Mouse (Mus musculus) MEL (cell line): ENCODE results near the gene Aldh1a1.

Experiments
- CHD1 ChIP-seq: IDR thresholded peaks from 2 replicates; pipeline ENCODE4 v1.6.1; 2012; ENCODE audit warnings: low read depth, mild to moderate bottlenecking, inconsistent platforms, low read length, improper control_type of control experiment
- CTCF ChIP-seq, 3 experiments: IDR thresholded peaks in 2 of 3; conservative IDR thresholded peaks in 1 of 3; 2 replicates each; pipeline ENCODE4 v1.5.1; 2011 to 2012; ENCODE audit warnings: low read length in 3 of 3, low read depth in 2 of 3, mild to moderate bottlenecking in 2 of 3, improper control_type of control experiment in 1 of 3, inconsistent platforms in 1 of 3, mixed read lengths in 1 of 3, moderate library complexity in 1 of 3; ENCODE audit not compliant: control insufficient read depth in 1 of 3, insufficient read depth in 1 of 3, poor library complexity in 1 of 3, severe bottlenecking in 1 of 3
- E2F4 ChIP-seq: IDR thresholded peaks from 2 replicates; pipeline ENCODE4 v1.6.1; 2011; ENCODE audit warnings: low read depth, low read length, improper control_type of control experiment, borderline replicate concordance
- GATA1 ChIP-seq: IDR thresholded peaks from 2 replicates; pipeline ENCODE4 v1.6.1; 2011; ENCODE audit warnings: low read depth, low read length, improper control_type of control experiment
- KAT2A ChIP-seq: conservative IDR thresholded peaks from 2 replicates; pipeline ENCODE4 v1.6.1; 2012; ENCODE audit warnings: low read depth, low read length, improper control_type of control experiment, inconsistent platforms
- MAFK ChIP-seq: IDR thresholded peaks from 2 replicates; pipeline ENCODE4 v1.6.1; 2011; ENCODE audit warnings: low read depth, mild to moderate bottlenecking, low read length, improper control_type of control experiment, borderline replicate concordance
- MAX ChIP-seq: IDR thresholded peaks from 2 replicates; pipeline ENCODE4 v1.6.1; 2011; ENCODE audit warnings: low read length, improper control_type of control experiment
- NELFE ChIP-seq: IDR thresholded peaks from 2 replicates; pipeline ENCODE4 v1.6.1; 2011; ENCODE audit warnings: low read depth, low read length, improper control_type of control experiment
- POLR2A ChIP-seq, 2 experiments: IDR thresholded peaks; 2 replicates each; pipeline ENCODE4 v1.6.1; 2011 to 2012; ENCODE audit warnings: low read length in 2 of 2, mild to moderate bottlenecking in 2 of 2, control low read depth in 1 of 2, improper control_type of control experiment in 1 of 2, low read depth in 1 of 2, moderate library complexity in 1 of 2; ENCODE audit not compliant: control insufficient read depth in 1 of 2, insufficient read depth in 1 of 2, poor library complexity in 1 of 2
- POLR2AphosphoS2 ChIP-seq: IDR thresholded peaks from 2 replicates; pipeline ENCODE4 v1.6.1; 2011; ENCODE audit warnings: low read length, improper control_type of control experiment
- USF1 ChIP-seq: IDR thresholded peaks from 2 replicates; pipeline ENCODE4 v1.6.1; 2014; ENCODE audit warnings: low read depth, mild to moderate bottlenecking, inconsistent platforms, low read length, improper control_type of control experiment, moderate library complexity
- ZMIZ1 ChIP-seq: IDR thresholded peaks from 2 replicates; pipeline ENCODE4 v1.6.1; 2012; ENCODE audit warnings: low read depth, mild to moderate bottlenecking, inconsistent platforms, low read length, improper control_type of control experiment, moderate library complexity
- ZNF384 ChIP-seq: IDR thresholded peaks from 2 replicates; pipeline ENCODE4 v1.6.1; 2012; ENCODE audit warnings: low read depth, mild to moderate bottlenecking, inconsistent platforms, low read length, improper control_type of control experiment

- TF ChIP-seq E2F4, result no peak
- no peak for TF ChIP-seq POLR2A (IDR thresholded peaks at IDR 0.05; ENCODE audit: control insufficient read depth in 1 of 2, insufficient read depth in 1 of 2, low read depth in 1 of 2, low read length in 2 of 2, poor library complexity in 1 of 2)
- no peak for TF ChIP-seq CTCF (IDR thresholded peaks at IDR 0.05 in 2 of 3, conservative IDR thresholded peaks at IDR 0.05 in 1 of 3; ENCODE audit: control insufficient read depth in 1 of 3, insufficient read depth in 1 of 3, low read depth in 2 of 3, low read length in 3 of 3, poor library complexity in 1 of 3, severe bottlenecking in 1 of 3)
- TF ChIP-seq MAX, result no peak
- TF ChIP-seq ZNF384, result no peak
- no peak for TF ChIP-seq CHD1
- no peak for TF ChIP-seq GATA1
- TF ChIP-seq USF1, result no peak
- no peak for TF ChIP-seq ZMIZ1
- TF ChIP-seq KAT2A, result no peak
- no peak for TF ChIP-seq POLR2AphosphoS2
- TF ChIP-seq MAFK, result no peak
- no peak for TF ChIP-seq NELFE
Measured at GRCm38 (mm10) chr19:20654141-20654873, 161.8 kb downstream of the Aldh1a1 start.
